Mouse (Mus musculus) macrophage (primary cell): ENCODE data around the gene Abl1. TPM values are rescaled to one million over a fixed set of nuclear protein-coding genes. Genes with fewer than 3 reads are reported as not detected.
A peak's percentile ranks its signal among the peaks of the same experiment; 100 is the strongest.

ENCODE experiments used
- H3K27ac ChIP-seq: fragments of 350-480 bp; formaldehyde crosslinking; 2 replicates; pipeline ENCODE4 v1.9.0; 2021
- H3K36me3 ChIP-seq: fragments of 350-480 bp; formaldehyde crosslinking; 2 replicates; pipeline ENCODE4 v1.9.0; 2021; ENCODE audit errors: inconsistent target
- H3K4me3 ChIP-seq: fragments of 350-480 bp; formaldehyde crosslinking; 2 replicates; pipeline ENCODE4 v1.9.0; 2021; ENCODE audit errors: inconsistent target
- H3K79me2 ChIP-seq: fragments of 350-480 bp; formaldehyde crosslinking; 2 replicates; pipeline ENCODE4 v1.9.0; 2021; ENCODE audit errors: inconsistent target
- WGBS: methylation state at CpG from one replicate; pipeline ENCODE4 v1.1.7; 2026; ENCODE audit warnings: inconsistent platforms; ENCODE audit not compliant: missing documents; 5-methylcytosine and 5-hydroxymethylcytosine counted together
- polyA plus RNA-seq: library from polyadenylated mRNA; stranded (reverse); fragments of 250-400 nt; gene quantifications from 3 replicates; pipeline ENCODE4 v1.2.4, GENCODE M21; 2018; ENCODE audit warnings: inconsistent platforms

Abl1 gene
- polyA plus RNA-seq, 1 experiment from 2014 or later = 34.7 TPM

- peaks cover 71% of the 10 kb centered on the region; the same call in 1 of the 2 replicates for H3K79me2 ChIP-seq
- H3K27ac ChIP-seq = no peak overlapping the region
- 98% methylated on average over 4 of the region's 4 CpGs for WGBS
- H3K36me3 ChIP-seq = no peaks in the 10 kb centered on the region
- H3K4me3 ChIP-seq = no peak overlapping the region
Measured at GRCm38 (mm10) chr2:31746835-31747234, 58.7 kb downstream of the Abl1 start.

- H3K4me3 ChIP-seq = no peak overlapping the region
- 95% methylated on average over 8 of the region's 10 CpGs for WGBS
Measured at GRCm38 (mm10) chr2:31749046-31749709, 61.0 kb downstream of the Abl1 start.

GRCm38 (mm10) chr2:31750133-31750532 is 62.0 kb downstream of the Abl1 start:
- Histone ChIP-seq H3K79me2 (peaks cover 47% of the 10 kb centered on the region; the same call in 1 of the 2 replicates), H3K36me3 (no peaks in the 10 kb centered on the region), H3K27ac (no peak overlapping the region), H3K4me3 (no peak overlapping the region)
- 93% methylated on average over 5 of the region's 5 CpGs for WGBS

More at GRCm38 (mm10) chr2:31749046-31749709, 61.0 kb downstream of the Abl1 start:
- Histone ChIP-seq H3K79me2 (peaks cover 51% of the 10 kb centered on the region; the same call in 1 of the 2 replicates), H3K36me3 (no peaks in the 10 kb centered on the region), H3K27ac (no peak overlapping the region)

DNA sequence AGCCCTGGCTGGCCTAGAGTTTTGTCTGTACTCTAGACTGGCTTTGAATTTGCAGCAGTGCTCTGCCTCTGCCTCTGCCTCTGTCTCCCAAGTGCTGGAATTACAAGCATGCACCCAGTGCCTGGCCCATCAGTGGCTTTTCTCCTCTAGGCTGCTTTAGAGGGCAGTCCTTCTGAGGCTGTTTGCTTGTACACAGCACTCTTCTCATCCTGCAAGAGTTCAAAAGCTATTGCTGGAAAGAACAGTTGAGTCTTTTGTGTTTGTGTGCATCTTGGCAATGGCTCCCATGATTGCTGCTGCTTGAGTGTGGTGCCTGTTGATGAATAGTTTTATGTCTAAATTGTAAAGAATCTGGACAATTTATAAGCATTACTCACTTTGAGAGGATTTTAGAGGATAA is 69.3 kb downstream of the Abl1 start:
- Histone ChIP-seq H3K27ac (no peak overlapping the region), H3K79me2 (peaks cover 70% of the 10 kb centered on the region), H3K36me3 (no peaks in the 10 kb centered on the region), H3K4me3 (no peak overlapping the region)

- no peak overlapping the region for H3K27ac ChIP-seq
- no peak overlapping the region; the same call in 1 of the 2 replicates for H3K4me3 ChIP-seq
- WGBS = 98% methylated on average over 4 of the region's 5 CpGs
- H3K36me3 ChIP-seq = no peaks in the 10 kb centered on the region
- H3K79me2 ChIP-seq = peaks cover 82% of the 10 kb centered on the region
Measured at GRCm38 (mm10) chr2:31758966-31759365, 70.8 kb downstream of the Abl1 start.

DNA sequence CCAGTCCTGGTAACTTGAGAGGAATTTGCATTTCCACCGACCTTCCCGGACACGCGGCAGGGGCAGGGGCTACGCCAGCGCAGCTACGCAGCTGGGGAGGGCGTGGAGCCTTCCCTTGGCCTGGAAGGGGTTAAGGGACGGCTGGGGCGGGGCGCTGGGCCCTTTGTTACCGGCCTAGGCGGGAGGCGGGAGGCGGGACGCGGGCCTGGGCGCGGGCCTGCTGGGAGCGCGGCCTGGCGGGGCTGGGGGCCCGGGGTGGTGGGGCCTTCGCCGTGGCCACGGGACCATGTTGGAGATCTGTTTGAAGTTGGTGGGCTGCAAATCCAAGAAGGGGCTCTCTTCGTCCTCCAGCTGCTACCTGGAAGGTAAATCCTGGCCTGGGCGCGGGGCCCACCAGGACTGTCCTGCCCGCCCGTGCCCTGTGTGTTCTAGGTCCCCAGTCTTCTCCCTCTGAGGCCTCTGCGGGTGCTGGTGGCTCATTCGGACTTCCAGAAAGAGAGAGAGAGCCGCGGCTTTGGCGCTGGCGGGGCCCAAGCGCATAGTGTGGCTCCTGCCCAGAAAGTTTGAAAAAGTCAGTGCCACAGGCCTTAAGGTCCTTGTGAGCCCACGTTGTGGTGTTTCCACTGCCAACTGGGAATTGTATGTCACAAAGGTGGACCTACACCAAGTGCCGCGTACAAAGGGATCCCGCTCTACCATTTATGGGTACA is 71.7 kb downstream of the Abl1 start:
- Histone ChIP-seq H3K27ac (peak overlapping the region; percentile 80), H3K36me3 (no peaks in the 10 kb centered on the region), H3K4me3 (peak overlapping the region; percentile 86), H3K79me2 (peaks cover 91% of the 10 kb centered on the region)
- 1% methylated on average over 37 of the region's 42 CpGs for WGBS

DNA sequence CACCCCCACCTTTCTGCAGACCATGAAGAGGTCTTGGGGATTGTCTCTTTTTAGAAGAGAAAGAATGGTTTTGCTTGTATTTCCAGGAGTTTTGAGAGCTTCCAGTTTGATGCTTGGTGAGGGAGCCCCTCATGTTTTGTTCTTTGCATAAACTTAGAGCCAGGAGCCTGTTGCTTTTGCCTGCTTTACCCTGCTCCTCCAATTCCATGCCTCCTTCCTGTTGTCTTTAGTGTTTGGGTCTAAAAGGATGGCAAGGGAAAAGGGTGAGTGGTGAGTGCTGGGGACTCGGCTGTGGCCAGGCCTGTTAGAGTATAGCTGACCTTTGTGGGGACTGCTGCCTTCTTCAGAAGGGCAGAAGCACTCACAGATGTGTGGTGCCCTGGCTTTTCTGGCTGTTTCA is 72.3 kb downstream of the Abl1 start:
- Histone ChIP-seq H3K27ac (peak overlapping the region; percentile 80), H3K4me3 (peak overlapping the region; percentile 86), H3K36me3 (no peaks in the 10 kb centered on the region), H3K79me2 (peaks cover 95% of the 10 kb centered on the region)
- 0% methylated on average over 1 of the region's 1 CpGs for WGBS

- 37% methylated on average over 7 of the region's 7 CpGs for WGBS
- Histone ChIP-seq H3K27ac (peak overlapping the region; percentile 80), H3K4me3 (peak overlapping the region; percentile 86), H3K36me3 (no peaks in the 10 kb centered on the region), H3K79me2 (peaks cover 95% of the 10 kb centered on the region)
Measured at GRCm38 (mm10) chr2:31761115-31761531, 72.9 kb downstream of the Abl1 start.

GRCm38 (mm10) chr2:31761585-31761984 is 73.4 kb downstream of the Abl1 start:
- WGBS = 8% methylated on average over 4 of the region's 4 CpGs
- peak overlapping the region; percentile 86 for H3K4me3 ChIP-seq

DNA sequence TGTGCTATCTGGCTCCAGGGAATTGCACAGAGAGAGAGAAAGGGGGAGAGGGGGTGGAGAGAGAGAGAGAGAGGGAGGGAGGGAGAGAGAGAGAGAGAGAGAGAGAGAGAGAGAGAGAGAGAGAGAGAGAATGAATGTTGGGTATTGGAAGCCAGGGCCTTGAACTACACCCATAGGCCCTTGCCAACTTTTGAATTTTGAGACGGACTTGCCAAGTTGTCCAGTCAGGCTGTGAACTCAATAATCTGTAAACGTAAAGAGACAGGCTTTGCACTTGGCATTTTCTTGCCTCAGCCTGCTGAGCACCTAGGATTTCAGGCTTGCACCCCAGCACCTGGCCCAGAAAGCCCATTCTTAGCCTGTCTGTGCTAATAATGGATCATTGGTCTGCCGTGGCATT is 74.0 kb downstream of the Abl1 start:
- Histone ChIP-seq H3K27ac (peak overlapping the region; percentile 80), H3K79me2 (peaks cover 95% of the 10 kb centered on the region), H3K36me3 (no peaks in the 10 kb centered on the region), H3K4me3 (no peak overlapping the region)
- WGBS = 82% methylated on average over 3 of the region's 3 CpGs

More at GRCm38 (mm10) chr2:31761585-31761984, 73.4 kb downstream of the Abl1 start:
- Histone ChIP-seq H3K36me3 (no peaks in the 10 kb centered on the region), H3K27ac (peak overlapping the region; percentile 80), H3K79me2 (peaks cover 95% of the 10 kb centered on the region)

DNA sequence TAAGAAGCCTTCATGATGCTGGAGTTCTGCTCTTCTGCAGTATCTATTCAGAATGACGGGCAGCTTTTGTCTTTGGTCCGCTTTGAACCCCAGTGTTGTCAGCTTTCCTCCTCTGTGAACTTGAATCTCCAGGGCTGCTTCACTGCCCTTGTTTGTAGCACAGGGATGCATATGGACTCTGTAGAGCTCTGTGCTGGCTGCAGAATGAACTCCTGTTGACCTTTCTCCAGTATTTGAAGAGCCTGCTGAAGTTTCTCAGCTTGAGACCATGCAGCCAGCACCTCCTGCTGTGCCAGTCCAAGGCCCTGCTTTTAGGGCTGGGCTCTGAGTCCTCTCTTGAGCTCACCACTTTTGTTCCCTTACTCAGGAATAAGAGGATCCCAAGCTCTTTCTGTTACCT is 74.7 kb downstream of the Abl1 start:
- peak overlapping the region; percentile 68 for H3K27ac ChIP-seq
- no peak overlapping the region for H3K4me3 ChIP-seq
- 95% methylated on average over 2 of the region's 2 CpGs for WGBS

GRCm38 (mm10) chr2:31763271-31763670 is 75.1 kb downstream of the Abl1 start:
- H3K79me2 ChIP-seq = peaks cover 95% of the 10 kb centered on the region
- no peaks in the 10 kb centered on the region for H3K36me3 ChIP-seq
- no peak overlapping the region for H3K4me3 ChIP-seq
- 0% methylated on average over 2 of the region's 2 CpGs for WGBS
- peak overlapping the region; percentile 68 for H3K27ac ChIP-seq

More for the DNA sequence above, 74.7 kb downstream of the Abl1 start:
- Histone ChIP-seq H3K79me2 (peaks cover 95% of the 10 kb centered on the region), H3K36me3 (no peaks in the 10 kb centered on the region)

DNA sequence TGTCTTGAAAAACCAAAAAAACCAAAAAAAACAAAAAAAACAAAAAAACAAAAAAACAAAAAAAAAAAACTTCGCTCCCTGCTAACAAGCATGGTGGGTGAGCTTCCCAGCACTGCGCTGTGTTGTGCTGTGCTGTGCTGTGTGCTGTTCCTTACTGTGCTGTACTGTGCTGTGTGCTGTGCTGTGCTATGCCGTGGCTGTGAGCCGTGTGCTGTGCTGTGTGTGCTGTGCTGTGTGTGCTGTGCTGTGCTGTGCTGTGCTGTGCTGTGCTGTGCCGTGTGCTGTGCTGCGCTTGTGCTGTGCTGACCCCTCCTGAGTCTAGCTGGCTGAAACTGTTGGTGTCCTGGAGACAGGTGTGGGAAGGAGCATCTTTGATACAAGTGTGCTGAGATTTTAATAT is 78.9 kb downstream of the Abl1 start:
- Histone ChIP-seq H3K36me3 (no peaks in the 10 kb centered on the region), H3K79me2 (peaks cover 73% of the 10 kb centered on the region), H3K4me3 (no peak overlapping the region), H3K27ac (no peak overlapping the region)
- 91% methylated on average over 3 of the region's 6 CpGs for WGBS

DNA sequence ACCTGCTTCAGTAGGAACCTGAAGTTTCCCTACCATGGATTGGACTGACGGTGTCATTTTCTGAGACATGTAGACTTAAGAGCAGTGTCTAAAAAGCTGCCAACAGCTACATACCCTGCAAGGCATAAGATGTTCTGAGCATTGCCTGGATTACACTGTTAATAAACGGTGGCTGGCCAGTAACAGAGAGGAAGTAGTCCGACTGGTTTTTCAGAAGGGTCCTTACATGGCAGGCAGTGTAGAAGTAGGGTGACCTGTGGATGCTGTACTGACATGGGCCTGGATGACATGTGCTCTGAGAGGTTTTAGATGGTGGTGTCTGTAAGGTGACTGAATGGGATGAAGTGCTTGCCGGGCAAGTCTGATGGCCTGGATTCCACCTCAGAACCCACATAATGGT is 79.6 kb downstream of the Abl1 start:
- WGBS = 84% methylated on average over 4 of the region's 4 CpGs
- no peaks in the 10 kb centered on the region for H3K36me3 ChIP-seq
- H3K4me3 ChIP-seq = no peak overlapping the region
- H3K79me2 ChIP-seq = peaks cover 73% of the 10 kb centered on the region
- no peak overlapping the region for H3K27ac ChIP-seq

DNA sequence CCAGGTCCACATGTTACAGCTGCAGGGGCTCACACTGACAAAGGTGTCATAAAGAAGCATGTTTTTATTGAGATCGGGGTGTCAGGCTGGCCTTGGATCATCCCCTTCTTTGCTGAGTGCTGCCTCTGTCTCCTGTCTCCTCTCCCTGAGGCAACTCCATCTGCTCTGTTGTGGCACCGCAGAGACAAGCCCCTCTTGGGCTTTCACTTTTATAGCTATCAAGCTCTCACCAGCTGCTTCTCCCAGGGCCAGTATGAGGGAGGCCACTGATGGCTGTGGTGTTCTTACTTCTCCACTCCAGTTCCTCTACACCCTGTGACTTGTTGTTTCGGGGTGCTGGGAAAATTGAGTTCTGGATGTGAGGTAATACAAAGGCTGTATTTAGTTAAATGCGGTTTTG is 80.9 kb downstream of the Abl1 start:
- WGBS = 8% methylated on average over 4 of the region's 4 CpGs
- Histone ChIP-seq H3K36me3 (no peaks in the 10 kb centered on the region), H3K4me3 (peak overlapping the region; percentile 5; the same call in 1 of the 2 replicates), H3K27ac (peak overlapping the region; percentile 97), H3K79me2 (peaks cover 76% of the 10 kb centered on the region)
